Mouse (Mus musculus) cerebellum, adult 8-10 months (tissue): ENCODE measurements at regions not wholly inside any gene's neighbourhood (a gene's known extent, or its start where the extent isn't known, plus 50 kb on each side); places are given as distances from the start of the nearest gene placed in this dataset.

Experiments
- DNase-seq: peaks from one replicate; pipeline ENCODE4 v3.0.0; 2022

- no peak for DNase-seq
Measured at GRCm38 (mm10) chr16:9115548-9115947, 285.6 kb downstream of the 1810013L24Rik start.

GRCm38 (mm10) chr16:9121581-9121980 lies 291.7 kb downstream of the 1810013L24Rik start:
- no peak for DNase-seq

GRCm38 (mm10) chr16:9132113-9132512 lies 302.2 kb downstream of the 1810013L24Rik start:
- no peak for DNase-seq

GRCm38 (mm10) chr16:9132778-9133177 lies 302.9 kb downstream of the 1810013L24Rik start:
- DNase-seq = no peak

- DNase-seq = no peak
Measured at GRCm38 (mm10) chr16:9135377-9135776, 305.5 kb downstream of the 1810013L24Rik start.

- no peak for DNase-seq
Measured at GRCm38 (mm10) chr16:9138552-9139224, 308.8 kb downstream of the 1810013L24Rik start.

- no peak for DNase-seq
Measured at GRCm38 (mm10) chr16:9139405-9139804, 309.5 kb downstream of the 1810013L24Rik start.

GRCm38 (mm10) chr16:9149209-9150135 lies 319.6 kb downstream of the 1810013L24Rik start:
- DNase-seq = no peak

GRCm38 (mm10) chr16:9151936-9152335 lies 322.0 kb downstream of the 1810013L24Rik start:
- DNase-seq = no peak

- no peak for DNase-seq
Measured at GRCm38 (mm10) chr16:9153501-9153900, 323.6 kb downstream of the 1810013L24Rik start.

- DNase-seq = no peak
Measured at GRCm38 (mm10) chr16:9165763-9166310, 335.9 kb downstream of the 1810013L24Rik start.

GRCm38 (mm10) chr16:9176402-9176801 lies 346.5 kb downstream of the 1810013L24Rik start:
- DNase-seq = no peak

- DNase-seq = no peak
Measured at GRCm38 (mm10) chr16:9195821-9196220, 365.9 kb downstream of the 1810013L24Rik start.

- no peak for DNase-seq
Measured at GRCm38 (mm10) chr16:9198903-9199532, 369.1 kb downstream of the 1810013L24Rik start.

- no peak for DNase-seq
Measured at GRCm38 (mm10) chr16:9208602-9209001, 378.7 kb downstream of the 1810013L24Rik start.

GRCm38 (mm10) chr16:9211485-9211884 lies 381.6 kb downstream of the 1810013L24Rik start:
- DNase-seq = no peak

GRCm38 (mm10) chr16:9215131-9215530 lies 385.2 kb downstream of the 1810013L24Rik start:
- no peak for DNase-seq

- DNase-seq = no peak
Measured at GRCm38 (mm10) chr16:9217361-9217760, 387.5 kb downstream of the 1810013L24Rik start.

GRCm38 (mm10) chr16:9230178-9230577 lies 400.3 kb downstream of the 1810013L24Rik start:
- no peak for DNase-seq

GRCm38 (mm10) chr16:9242099-9242498 lies 412.2 kb downstream of the 1810013L24Rik start:
- DNase-seq = no peak

GRCm38 (mm10) chr16:9247198-9247597 lies 417.3 kb downstream of the 1810013L24Rik start:
- no peak for DNase-seq

GRCm38 (mm10) chr16:9253054-9253453 lies 423.2 kb downstream of the 1810013L24Rik start:
- DNase-seq = no peak

GRCm38 (mm10) chr16:9255351-9255750 lies 425.5 kb downstream of the 1810013L24Rik start:
- DNase-seq = no peak
